Mouse (Mus musculus) neural tube, embryonic 10.5 days (tissue): ENCODE results near the gene Olfr1465.

Source experiments
- DNase-seq: peaks from one replicate; pipeline ENCODE4 v3.0.0-alpha.2; 2017; ENCODE audit warnings: low spot score; ENCODE audit errors: extremely low spot score

The Olfr1465 gene

GRCm38 (mm10) chr19:13315441-13315840 lies at the start of gene Olfr1465:
TSS of gene Olfr1465 (minus strand) at chr19:13315541.
- no peak for DNase-seq

- no peak for DNase-seq
These were observed 46.6 kb upstream of the Olfr1465 start, which contains the start of gene Olfr1467 for GRCm38 (mm10) chr19:13361936-13362335. TSS of gene Olfr1467 (plus strand) at chr19:13362236.

- no peak for DNase-seq
These were observed 23.2 kb upstream of the Olfr1465 start, which contains the start of gene Olfr1466 for GRCm38 (mm10) chr19:13338562-13338961. TSS of gene Olfr1466 (plus strand) at chr19:13338862.
